Mouse (Mus musculus) WW6 (cell line): ENCODE measurements at regions not wholly inside any gene's neighbourhood (a gene's known extent, or its start where the extent isn't known, plus 50 kb on each side); places are given as distances from the start of the nearest gene placed in this dataset.

ENCODE experiments used
- DNase-seq: peaks from one replicate; pipeline ENCODE4 v3.0.0-alpha.2; 2013; ENCODE audit warnings: low read depth, low spot score

- no peak for DNase-seq
Observed at GRCm38 (mm10) chr12:44145321-44145720, 64.8 kb downstream of the Dnajb9 start.

- no peak for DNase-seq
Observed at GRCm38 (mm10) chr12:44139026-44139425, 71.1 kb downstream of the Dnajb9 start.

- DNase-seq, result no peak
Observed at GRCm38 (mm10) chr12:44128874-44129273, 81.3 kb downstream of the Dnajb9 start.

GRCm38 (mm10) chr12:44105085-44105484 lies 105.0 kb downstream of the Dnajb9 start:
- no peak for DNase-seq

DNA sequence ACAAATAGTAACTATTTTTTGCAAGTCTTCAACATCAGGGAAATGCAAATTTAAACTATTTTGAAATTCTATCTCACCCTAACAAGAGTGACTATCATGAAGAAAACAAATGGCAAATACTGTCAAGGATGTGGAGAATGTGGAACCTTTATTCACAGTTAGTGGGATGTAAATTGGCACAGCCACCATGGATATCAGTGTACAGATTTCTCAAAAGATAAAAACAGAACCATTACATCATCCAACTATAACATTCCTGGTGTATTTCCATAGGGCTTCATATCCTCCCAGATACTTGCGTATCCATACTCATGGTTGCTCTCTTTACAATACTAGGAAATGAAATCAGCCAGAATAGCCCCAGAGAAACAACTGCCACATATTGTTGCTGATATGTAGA lies 110.9 kb downstream of the Dnajb9 start:
- DNase-seq, result no peak

- DNase-seq, result no peak
Observed at GRCm38 (mm10) chr12:44071766-44072165, 138.4 kb downstream of the Dnajb9 start.

DNA sequence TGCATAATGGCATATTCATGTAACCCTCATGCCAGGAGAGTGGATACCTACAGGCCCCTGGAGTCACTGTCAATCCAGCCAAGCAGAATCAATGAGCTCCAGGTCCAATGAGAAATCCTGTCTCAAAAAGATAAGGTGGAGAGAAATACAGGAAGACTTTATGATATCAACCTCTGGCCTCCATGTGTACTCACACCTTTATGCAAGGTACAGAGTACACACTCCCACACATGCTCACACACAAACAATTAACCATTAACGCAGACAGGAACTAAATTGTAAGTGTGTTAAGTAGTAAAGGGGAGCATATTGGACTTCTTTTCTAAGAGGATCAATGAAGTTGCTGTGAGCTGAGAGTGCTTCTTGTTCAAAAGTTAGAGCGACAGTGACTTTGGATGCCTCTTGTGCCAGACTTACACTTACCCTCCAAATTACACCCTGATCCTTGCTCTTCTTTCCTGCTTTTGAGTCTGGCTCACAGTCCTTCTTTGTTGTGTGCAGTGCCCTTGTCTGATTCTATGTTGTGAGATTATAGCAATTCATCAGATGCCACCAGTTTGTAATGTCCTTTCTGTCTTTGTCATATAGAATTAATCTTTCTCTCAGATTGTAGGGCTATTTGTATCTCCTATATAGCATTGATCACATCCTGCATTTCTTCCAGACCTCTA lies 153.5 kb downstream of the Dnajb9 start:
- no peak for DNase-seq

DNA sequence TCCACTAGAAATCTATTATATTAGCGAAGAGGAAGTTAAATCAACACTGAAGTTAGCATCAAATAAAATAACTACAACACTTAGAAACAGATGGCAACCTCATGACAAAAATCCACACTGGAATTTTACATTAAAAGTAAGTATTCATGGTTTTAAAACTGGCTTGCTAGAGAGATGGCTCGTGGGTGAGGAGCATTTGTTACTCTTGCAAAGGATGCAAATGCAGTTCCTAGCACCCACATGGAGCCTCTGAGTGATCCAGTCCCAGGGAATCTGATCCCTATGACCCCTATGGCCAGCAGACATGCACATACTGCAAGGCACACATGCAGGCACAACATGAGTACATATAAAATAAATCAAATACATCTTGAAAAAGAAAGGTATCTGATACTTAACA lies 164.3 kb downstream of the Dnajb9 start:
- DNase-seq, result no peak

- no peak for DNase-seq
Observed at GRCm38 (mm10) chr12:44044388-44045105, 165.6 kb downstream of the Dnajb9 start.

DNA sequence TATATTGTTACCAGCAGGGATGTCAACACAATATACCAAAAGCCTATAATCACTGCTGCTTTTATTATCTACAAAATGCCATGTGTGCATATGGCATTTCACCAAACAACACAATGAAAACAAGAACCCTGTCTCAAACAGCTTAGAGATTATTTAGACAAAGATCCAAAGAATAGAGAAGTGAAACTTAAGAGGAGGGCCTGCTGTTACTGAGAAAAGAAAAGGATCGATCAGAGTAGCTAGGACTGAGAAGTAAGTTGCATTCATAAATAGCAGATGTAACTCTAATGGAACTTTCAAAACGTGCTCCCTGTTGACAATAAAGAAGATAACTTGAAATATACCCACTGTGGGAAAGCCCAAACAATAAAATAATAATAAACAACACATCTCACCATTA lies 203.3 kb downstream of the Dnajb9 start:
- DNase-seq, result no peak

DNA sequence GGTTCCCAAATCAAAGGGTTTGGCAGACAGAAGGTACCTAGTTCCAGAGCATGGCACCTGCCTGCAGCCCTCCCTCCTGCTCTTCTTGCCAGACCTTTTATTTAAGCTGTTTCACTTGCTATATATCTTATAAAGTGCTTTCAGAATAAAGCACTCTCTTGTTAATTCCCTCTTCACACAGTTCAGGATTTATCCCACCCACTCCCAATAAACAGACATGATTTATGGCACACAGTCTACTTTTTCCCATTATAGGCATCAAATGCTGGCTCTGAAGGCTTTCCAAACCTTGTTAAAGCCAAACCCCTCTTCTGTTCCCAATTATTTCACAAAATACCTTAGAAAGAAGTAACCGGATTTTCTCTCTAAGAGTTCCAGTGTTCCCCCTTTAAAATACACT lies 226.6 kb downstream of the Dnajb9 start:
- DNase-seq, result no peak

GRCm38 (mm10) chr12:43963973-43964372 lies 246.2 kb downstream of the Dnajb9 start:
- no peak for DNase-seq

- no peak for DNase-seq
Observed at GRCm38 (mm10) chr12:43962551-43963120, 247.5 kb downstream of the Dnajb9 start.

- DNase-seq, result no peak
Observed at GRCm38 (mm10) chr12:43924228-43924627, 285.9 kb downstream of the Dnajb9 start.

GRCm38 (mm10) chr12:43920396-43920795 lies 289.7 kb downstream of the Dnajb9 start:
- DNase-seq, result peak; percentile 13

- no peak for DNase-seq
Observed at GRCm38 (mm10) chr12:43919114-43919513, 291.0 kb downstream of the Dnajb9 start.

DNA sequence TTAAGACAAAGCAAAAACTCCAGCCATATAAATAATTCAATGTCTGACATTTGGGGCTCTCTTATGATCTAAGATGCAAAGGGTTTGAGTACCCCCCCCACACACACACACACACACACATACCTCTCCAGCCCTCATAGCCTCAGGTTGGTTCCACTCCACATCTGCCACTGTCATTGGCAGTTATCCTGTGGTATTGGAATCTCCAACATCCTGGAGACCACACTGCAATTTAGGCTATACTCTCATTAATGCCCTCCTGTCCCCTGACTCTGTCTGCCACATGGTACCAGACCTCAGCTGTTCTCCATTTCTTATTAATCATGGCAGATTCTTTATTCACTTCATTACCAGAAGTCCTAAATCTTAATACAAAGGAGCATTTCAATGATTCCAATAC lies 293.3 kb downstream of the Dnajb9 start:
- no peak for DNase-seq

GRCm38 (mm10) chr12:43899273-43899672 lies 310.9 kb downstream of the Dnajb9 start:
- no peak for DNase-seq

DNA sequence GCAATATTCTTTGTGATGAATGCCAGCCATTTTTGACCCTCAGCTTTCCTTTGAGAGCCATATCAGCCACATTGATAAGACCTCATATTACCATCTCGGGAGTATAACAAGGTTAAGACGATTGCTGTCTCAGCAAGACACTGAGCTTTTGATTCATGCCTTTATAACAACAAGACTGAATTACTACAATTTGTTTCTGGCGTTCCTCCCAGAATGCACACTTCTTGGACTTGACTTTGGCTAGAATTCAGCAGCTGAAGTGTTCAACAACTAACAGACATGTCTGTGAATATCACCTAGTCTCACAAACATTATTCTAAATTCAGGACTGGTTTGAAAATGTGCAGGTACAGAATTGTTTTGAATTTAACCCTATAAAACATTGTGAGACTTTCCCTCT lies 324.5 kb downstream of the Dnajb9 start:
- DNase-seq, result no peak

DNA sequence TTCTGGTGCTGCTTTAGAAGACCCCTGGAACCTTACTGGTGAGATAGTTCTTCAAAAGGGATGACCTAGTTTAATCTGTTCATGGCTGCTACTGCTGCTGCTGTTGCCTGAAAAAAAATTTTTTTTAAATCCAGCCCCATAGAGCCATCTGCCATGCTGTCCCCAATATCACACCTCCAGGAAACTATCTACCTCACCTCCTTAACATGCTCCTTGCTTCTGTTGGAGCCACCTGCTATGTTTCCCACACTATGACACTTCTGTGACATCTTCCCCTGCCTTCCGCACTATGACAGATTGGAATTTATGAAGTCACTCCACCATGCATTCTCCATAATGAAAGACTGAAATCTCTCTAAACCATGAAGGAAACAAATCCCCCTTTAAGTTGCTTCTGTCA lies 349.6 kb downstream of the Dnajb9 start:
- DNase-seq, result no peak

- DNase-seq, result no peak
Observed at GRCm38 (mm10) chr12:43856370-43856769, 353.8 kb downstream of the Dnajb9 start.

DNA sequence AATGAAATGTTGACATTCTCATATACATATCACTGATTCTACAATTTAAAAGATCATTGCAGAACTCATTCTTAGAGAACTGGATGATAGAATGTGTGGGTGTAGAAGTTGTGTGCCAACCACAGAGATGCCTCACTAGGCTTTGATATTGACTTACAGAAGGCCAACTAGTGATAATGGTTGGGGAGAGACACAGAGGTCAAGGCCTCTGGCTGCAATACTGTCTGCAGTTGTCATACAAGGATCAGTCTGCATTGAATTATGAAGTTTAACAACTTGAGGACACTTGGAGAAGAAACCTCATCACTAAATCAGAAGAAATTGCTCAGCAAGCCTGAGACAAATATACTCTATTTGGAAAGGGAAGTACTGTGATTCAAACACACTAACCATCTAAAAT lies 357.9 kb downstream of the Dnajb9 start:
- DNase-seq, result no peak
